Mouse (Mus musculus) midbrain, embryonic 14.5 days (tissue): ENCODE data around the gene Mettl24. TPM values are rescaled to one million over a fixed set of nuclear protein-coding genes. Genes with fewer than 3 reads are reported as not detected.

Source experiments
- ATAC-seq: fragments of 200-750 bp; cut with Nextera tagmentation; 2 replicates; pipeline ENCODE4 v1.8.0; 2017; ENCODE audit warnings: moderate number of reproducible peaks, moderate library complexity; ENCODE audit not compliant: low FRiP score, low TSS enrichment
- DNase-seq: peaks from one replicate; pipeline ENCODE4 v3.0.0-alpha.2; 2015
- H3K27ac ChIP-seq: fragments of 300-500 bp; sonication (generic); replicated peaks from 2 replicates; pipeline ENCODE4 v1.5.1; 2014; ENCODE audit warnings: mild to moderate bottlenecking, low read depth, low read length, moderate library complexity
- H3K27me3 ChIP-seq: fragments of 300-500 bp; sonication (generic); 2 replicates; pipeline ENCODE4 v1.6.1; 2014; ENCODE audit warnings: low read length, control low read depth, mixed read lengths; ENCODE audit not compliant: control insufficient read depth, insufficient read depth
- H3K36me3 ChIP-seq: fragments of 300-500 bp; sonication (generic); 2 replicates; pipeline ENCODE4 v1.6.1; 2014; ENCODE audit warnings: low read length, control low read depth; ENCODE audit not compliant: control insufficient read depth, insufficient read depth
- H3K4me1 ChIP-seq: fragments of 300-500 bp; sonication (generic); 2 replicates; pipeline ENCODE4 v1.6.1; 2014; ENCODE audit warnings: mild to moderate bottlenecking, antibody characterized with exemption, low read length, control low read depth; ENCODE audit not compliant: control insufficient read depth, insufficient read depth
- H3K4me2 ChIP-seq: fragments of 300-500 bp; sonication (generic); 2 replicates; pipeline ENCODE4 v1.6.1; 2014; ENCODE audit warnings: mild to moderate bottlenecking, low read length, moderate library complexity
- H3K4me3 ChIP-seq: fragments of 300-500 bp; sonication (generic); replicated peaks from 2 replicates; pipeline ENCODE4 v1.5.1; 2014; ENCODE audit warnings: low read depth, low read length
- H3K9ac ChIP-seq: fragments of 300-500 bp; sonication (generic); replicated peaks from 2 replicates; pipeline ENCODE4 v1.6.1; 2014; ENCODE audit warnings: mild to moderate bottlenecking, low read length, moderate library complexity
- H3K9me3 ChIP-seq: fragments of 300-500 bp; sonication (generic); 2 replicates; pipeline ENCODE4 v1.6.1; 2016; ENCODE audit warnings: low read length, control low read depth, mixed read lengths; ENCODE audit not compliant: control insufficient read depth
- WGBS: fragments of 180-500 bp; shearing (Covaris S2); extraction: QIAGEN DNeasy Blood & Tissue Kit; methylation state at CpG from one replicate; pipeline ENCODE4 v1.1.7; 2014; 5-methylcytosine and 5-hydroxymethylcytosine counted together
- polyA plus RNA-seq: library from polyadenylated mRNA; unstranded; fragments of >200 nt; fragmentation: Nextera tagmentation; extraction: Ambion mirVana; gene quantifications from 2 replicates; pipeline ENCODE4 v1.2.1, GENCODE M21; 2014

The Mettl24 gene
- polyA plus RNA-seq, 1 experiment from 2014 or later, result 0.41 TPM

GRCm38 (mm10) chr10:40674151-40674550 is 8.9 kb upstream of the Mettl24 start:
- peaks cover 14% of the 10 kb centered on the region for H3K4me1 ChIP-seq
- no peak overlapping the region for H3K27ac ChIP-seq
- WGBS, result 14% methylated on average over 13 of the region's 13 CpGs
- H3K36me3 ChIP-seq, result no peaks in the 10 kb centered on the region
- H3K4me3 ChIP-seq, result peak overlapping the region; percentile 15
- no peak overlapping the region for H3K9ac ChIP-seq
- no peaks in the 10 kb centered on the region for H3K9me3 ChIP-seq
- H3K4me2 ChIP-seq, result peak overlapping the region; percentile 46
- peak; percentile 57 for DNase-seq
- 0 out of 2 replicates have a peak, but pooled peaks have one; percentile 40 for ATAC-seq
- no peaks in the 10 kb centered on the region for H3K27me3 ChIP-seq

- Histone ChIP-seq H3K9ac (no peak overlapping the region), H3K4me3 (no peak overlapping the region), H3K27me3 (no peaks in the 10 kb centered on the region), H3K27ac (no peak overlapping the region), H3K9me3 (no peaks in the 10 kb centered on the region), H3K4me2 (no peak overlapping the region), H3K36me3 (no peaks in the 10 kb centered on the region), H3K4me1 (peaks cover 14% of the 10 kb centered on the region)
- ATAC-seq (no peak), DNase-seq (no peak)
- WGBS, result 87% methylated on average over 7 of the region's 7 CpGs
Observed at GRCm38 (mm10) chr10:40675921-40676320, 7.2 kb upstream of the Mettl24 start.

- DNase-seq, result no peak
- Histone ChIP-seq H3K36me3 (no peaks in the 10 kb centered on the region), H3K4me2 (no peak overlapping the region), H3K4me3 (no peak overlapping the region), H3K4me1 (peaks cover 17% of the 10 kb centered on the region), H3K27ac (no peak overlapping the region), H3K9me3 (no peaks in the 10 kb centered on the region), H3K27me3 (no peaks in the 10 kb centered on the region), H3K9ac (no peak overlapping the region)
- no peak for ATAC-seq
- 83% methylated on average over 3 of the region's 3 CpGs for WGBS
Observed at GRCm38 (mm10) chr10:40678477-40678876, 4.6 kb upstream of the Mettl24 start.

- Histone ChIP-seq H3K27ac (no peak overlapping the region), H3K4me2 (peak overlapping the region; percentile 98), H3K4me3 (peak overlapping the region; percentile 46; the same call in 1 of the 2 replicates), H3K9me3 (no peaks in the 10 kb centered on the region), H3K36me3 (no peaks in the 10 kb centered on the region), H3K4me1 (peaks cover 18% of the 10 kb centered on the region), H3K9ac (no peak overlapping the region), H3K27me3 (no peaks in the 10 kb centered on the region)
- DNase-seq (peak; percentile 32), ATAC-seq (no peak)
- 20% methylated on average over 8 of the region's 8 CpGs for WGBS
Observed at GRCm38 (mm10) chr10:40682470-40682869, 612 bp upstream of the Mettl24 start.

- no peak overlapping the region for H3K9ac ChIP-seq
Observed at GRCm38 (mm10) chr10:40683868-40684253, 779 bp downstream of the Mettl24 start.

GRCm38 (mm10) chr10:40684326-40684725 is 1.2 kb downstream of the Mettl24 start:
- Histone ChIP-seq H3K9ac (no peak overlapping the region), H3K4me2 (no peak overlapping the region), H3K9me3 (no peaks in the 10 kb centered on the region), H3K4me1 (peaks cover 18% of the 10 kb centered on the region), H3K36me3 (no peaks in the 10 kb centered on the region), H3K27ac (no peak overlapping the region), H3K4me3 (no peak overlapping the region), H3K27me3 (no peaks in the 10 kb centered on the region)
- ATAC-seq (no peak), DNase-seq (no peak)
- WGBS, result 91% methylated on average over 7 of the region's 7 CpGs

More at GRCm38 (mm10) chr10:40683868-40684253, 779 bp downstream of the Mettl24 start:
- 64% methylated on average over 9 of the region's 9 CpGs for WGBS
- Histone ChIP-seq H3K4me3 (peak overlapping the region; percentile 46), H3K36me3 (no peaks in the 10 kb centered on the region), H3K27me3 (no peaks in the 10 kb centered on the region), H3K4me2 (peak overlapping the region; percentile 98), H3K27ac (no peak overlapping the region), H3K4me1 (peaks cover 18% of the 10 kb centered on the region), H3K9me3 (no peaks in the 10 kb centered on the region)
- no peak for ATAC-seq
- no peak for DNase-seq

GRCm38 (mm10) chr10:40685641-40686040 is 2.6 kb downstream of the Mettl24 start:
- peak; percentile 33 for DNase-seq
- 21% methylated on average over 8 of the region's 8 CpGs for WGBS

GRCm38 (mm10) chr10:40686976-40687375 is 3.9 kb downstream of the Mettl24 start:
- Histone ChIP-seq H3K36me3 (no peaks in the 10 kb centered on the region), H3K4me2 (no peak overlapping the region), H3K4me3 (no peak overlapping the region), H3K4me1 (peaks cover 18% of the 10 kb centered on the region), H3K27ac (no peak overlapping the region), H3K9ac (no peak overlapping the region), H3K27me3 (no peaks in the 10 kb centered on the region), H3K9me3 (no peaks in the 10 kb centered on the region)
- 91% methylated on average over 4 of the region's 4 CpGs for WGBS
- DNase-seq (no peak), ATAC-seq (no peak)

More at GRCm38 (mm10) chr10:40685641-40686040, 2.6 kb downstream of the Mettl24 start:
- Histone ChIP-seq H3K27me3 (no peaks in the 10 kb centered on the region), H3K36me3 (no peaks in the 10 kb centered on the region), H3K4me1 (peaks cover 18% of the 10 kb centered on the region), H3K4me3 (no peak overlapping the region), H3K9me3 (no peaks in the 10 kb centered on the region), H3K27ac (no peak overlapping the region), H3K4me2 (no peak overlapping the region), H3K9ac (no peak overlapping the region)
- ATAC-seq, result no peak

- H3K27me3 ChIP-seq, result no peaks in the 10 kb centered on the region
- H3K27ac ChIP-seq, result no peak overlapping the region
- no peaks in the 10 kb centered on the region for H3K9me3 ChIP-seq
- no peak overlapping the region for H3K4me3 ChIP-seq
- ATAC-seq (no peak), DNase-seq (no peak)
- WGBS, result 67% methylated on average over 2 of the region's 2 CpGs
- no peak overlapping the region for H3K9ac ChIP-seq
- H3K4me2 ChIP-seq, result no peak overlapping the region
- peaks cover 16% of the 10 kb centered on the region for H3K4me1 ChIP-seq
- no peaks in the 10 kb centered on the region for H3K36me3 ChIP-seq
Observed at GRCm38 (mm10) chr10:40687407-40687806, 4.3 kb downstream of the Mettl24 start.
